Mouse (Mus musculus) hindbrain, embryonic 12.5 days (tissue): Measurements from ENCODE around the gene Ak3. TPM values are rescaled to one million over a fixed set of nuclear protein-coding genes. Genes with fewer than 3 reads are reported as not detected.

Experiments
- ATAC-seq: fragments of 200-750 bp; cut with Nextera tagmentation; 2 replicates; pipeline ENCODE4 v1.8.0; 2017; ENCODE audit warnings: moderate TSS enrichment; ENCODE audit not compliant: low FRiP score
- H3K27ac ChIP-seq: fragments of 300-500 bp; sonication (generic); 2 replicates; pipeline ENCODE4 v1.5.1; 2016; ENCODE audit warnings: mild to moderate bottlenecking
- H3K27me3 ChIP-seq: fragments of 300-500 bp; sonication (generic); 2 replicates; pipeline ENCODE4 v1.6.1; 2016; ENCODE audit warnings: mild to moderate bottlenecking
- H3K36me3 ChIP-seq: fragments of 300-500 bp; sonication (generic); 2 replicates; pipeline ENCODE4 v1.6.1; 2016; ENCODE audit warnings: mild to moderate bottlenecking
- H3K4me1 ChIP-seq: fragments of 300-500 bp; sonication (generic); 2 replicates; pipeline ENCODE4 v1.6.1; 2016
- H3K4me2 ChIP-seq: fragments of 300-500 bp; sonication (generic); replicated peaks from 2 replicates; pipeline ENCODE4 v1.6.1; 2016; ENCODE audit warnings: mild to moderate bottlenecking
- H3K4me3 ChIP-seq: fragments of 300-500 bp; sonication (generic); 2 replicates; pipeline ENCODE4 v1.5.1; 2016; ENCODE audit warnings: mild to moderate bottlenecking
- H3K9ac ChIP-seq: fragments of 300-500 bp; sonication (generic); 2 replicates; pipeline ENCODE4 v1.6.1; 2016; ENCODE audit warnings: mild to moderate bottlenecking, moderate library complexity
- H3K9me3 ChIP-seq: fragments of 300-500 bp; sonication (generic); replicated peaks from 2 replicates; pipeline ENCODE4 v1.6.1; 2016; ENCODE audit warnings: mild to moderate bottlenecking
- WGBS: fragments of 180-500 bp; shearing (Covaris S2); methylation state at CpG from one replicate; pipeline ENCODE4 v1.1.7; 2016; 5-methylcytosine and 5-hydroxymethylcytosine counted together
- polyA plus RNA-seq: library from polyadenylated mRNA; unstranded; fragments of >200 nt; fragmentation: Nextera tagmentation; extraction: Ambion mirVana; gene quantifications from 2 replicates; pipeline ENCODE4 v1.2.1, GENCODE M21; 2016

The Ak3 gene
- polyA plus RNA-seq, 1 experiment from 2014 or later, result 69.3 TPM

- Histone ChIP-seq H3K27ac (no peak overlapping the region), H3K4me1 (no peaks in the 10 kb centered on the region), H3K4me2 (no peak overlapping the region), H3K36me3 (no peaks in the 10 kb centered on the region), H3K9me3 (no peaks in the 10 kb centered on the region), H3K27me3 (no peaks in the 10 kb centered on the region), H3K9ac (no peak overlapping the region), H3K4me3 (no peak overlapping the region)
- no peak for ATAC-seq
- 84% methylated on average over 4 of the region's 4 CpGs for WGBS
Observed at GRCm38 (mm10) chr19:29055469-29055868, 7.7 kb upstream of the Ak3 start.

- H3K9me3 ChIP-seq, result no peaks in the 10 kb centered on the region
- H3K27ac ChIP-seq, result no peak overlapping the region
- H3K27me3 ChIP-seq, result no peaks in the 10 kb centered on the region
- WGBS, result 76% methylated on average over 6 of the region's 6 CpGs
- no peaks in the 10 kb centered on the region for H3K4me1 ChIP-seq
- H3K4me3 ChIP-seq, result no peak overlapping the region
- no peak overlapping the region for H3K9ac ChIP-seq
- ATAC-seq, result no peak
- no peak overlapping the region for H3K4me2 ChIP-seq
- no peaks in the 10 kb centered on the region for H3K36me3 ChIP-seq
Observed at GRCm38 (mm10) chr19:29054594-29054993, 6.8 kb upstream of the Ak3 start.

GRCm38 (mm10) chr19:29052786-29053185 is 5.0 kb upstream of the Ak3 start:
- Histone ChIP-seq H3K4me3 (no peak overlapping the region), H3K27me3 (no peaks in the 10 kb centered on the region), H3K4me2 (no peak overlapping the region), H3K27ac (no peak overlapping the region), H3K4me1 (0 out of 2 replicates have a peak, but pooled peaks cover 3% of the 10 kb centered on the region), H3K36me3 (no peaks in the 10 kb centered on the region), H3K9ac (no peak overlapping the region), H3K9me3 (no peaks in the 10 kb centered on the region)
- ATAC-seq, result no peak
- WGBS, result 90% methylated on average over 12 of the region's 12 CpGs

- Histone ChIP-seq H3K4me3 (no peak overlapping the region), H3K36me3 (no peaks in the 10 kb centered on the region)
Observed at GRCm38 (mm10) chr19:29050186-29050980, 2.6 kb upstream of the Ak3 start.

GRCm38 (mm10) chr19:29049401-29050075 is 1.8 kb upstream of the Ak3 start:
- Histone ChIP-seq H3K36me3 (no peaks in the 10 kb centered on the region), H3K4me1 (peaks cover 11% of the 10 kb centered on the region), H3K27ac (no peak overlapping the region), H3K4me2 (no peak overlapping the region), H3K27me3 (no peaks in the 10 kb centered on the region), H3K9ac (no peak overlapping the region), H3K4me3 (no peak overlapping the region), H3K9me3 (no peaks in the 10 kb centered on the region)
- ATAC-seq, result no peak
- WGBS, result 84% methylated on average over 12 of the region's 12 CpGs

More at GRCm38 (mm10) chr19:29050186-29050980, 2.6 kb upstream of the Ak3 start:
- H3K9ac ChIP-seq, result no peak overlapping the region
- peaks cover 8% of the 10 kb centered on the region for H3K4me1 ChIP-seq
- WGBS, result 78% methylated on average over 9 of the region's 9 CpGs
- no peak overlapping the region for H3K27ac ChIP-seq
- ATAC-seq, result no peak
- H3K9me3 ChIP-seq, result no peaks in the 10 kb centered on the region
- no peaks in the 10 kb centered on the region for H3K27me3 ChIP-seq
- no peak overlapping the region for H3K4me2 ChIP-seq

- Histone ChIP-seq H3K4me2 (peak overlapping the region; percentile 74), H3K27me3 (no peaks in the 10 kb centered on the region), H3K9ac (peak overlapping the region; percentile 81), H3K4me1 (peaks cover 15% of the 10 kb centered on the region), H3K4me3 (peak overlapping the region; percentile 80), H3K36me3 (no peaks in the 10 kb centered on the region), H3K9me3 (no peaks in the 10 kb centered on the region), H3K27ac (no peak overlapping the region; the same call in 1 of the 2 replicates)
- 36% methylated on average over 4 of the region's 4 CpGs for WGBS
- no peak for ATAC-seq
Observed at GRCm38 (mm10) chr19:29046961-29047333, 814 bp downstream of the Ak3 start.

GRCm38 (mm10) chr19:29045956-29046650 is 1.7 kb downstream of the Ak3 start:
- Histone ChIP-seq H3K9me3 (no peaks in the 10 kb centered on the region), H3K9ac (no peak overlapping the region), H3K4me3 (peak overlapping the region; percentile 6), H3K27me3 (no peaks in the 10 kb centered on the region), H3K27ac (no peak overlapping the region), H3K36me3 (no peaks in the 10 kb centered on the region), H3K4me1 (peaks cover 15% of the 10 kb centered on the region), H3K4me2 (peak overlapping the region; percentile 74)
- WGBS, result 55% methylated on average over 15 of the region's 15 CpGs
- ATAC-seq, result no peak

- no peaks in the 10 kb centered on the region for H3K27me3 ChIP-seq
- H3K4me1 ChIP-seq, result peaks cover 15% of the 10 kb centered on the region
- 0 out of 2 replicates have a peak overlapping the region, but pooled peaks have one; percentile 74 for H3K4me2 ChIP-seq
- H3K9ac ChIP-seq, result no peak overlapping the region
- no peak for ATAC-seq
- no peak overlapping the region for H3K27ac ChIP-seq
- WGBS, result 56% methylated on average over 4 of the region's 4 CpGs
- no peak overlapping the region for H3K4me3 ChIP-seq
- no peaks in the 10 kb centered on the region for H3K9me3 ChIP-seq
- no peaks in the 10 kb centered on the region for H3K36me3 ChIP-seq
Observed at GRCm38 (mm10) chr19:29045369-29045768, 2.4 kb downstream of the Ak3 start.

- H3K27me3 ChIP-seq, result no peaks in the 10 kb centered on the region
- peaks cover 3% of the 10 kb centered on the region; the same call in 1 of the 2 replicates for H3K9me3 ChIP-seq
- no peaks in the 10 kb centered on the region for H3K36me3 ChIP-seq
- H3K9ac ChIP-seq, result no peak overlapping the region
- H3K4me2 ChIP-seq, result no peak overlapping the region
- ATAC-seq, result no peak
- H3K27ac ChIP-seq, result no peak overlapping the region
- 38% methylated on average over 9 of the region's 9 CpGs for WGBS
- H3K4me1 ChIP-seq, result peaks cover 15% of the 10 kb centered on the region
- no peak overlapping the region for H3K4me3 ChIP-seq
Observed at GRCm38 (mm10) chr19:29044353-29044768, 3.4 kb downstream of the Ak3 start.

- Histone ChIP-seq H3K4me2 (no peak overlapping the region), H3K27me3 (no peaks in the 10 kb centered on the region), H3K4me3 (no peak overlapping the region), H3K9ac (no peak overlapping the region), H3K27ac (no peak overlapping the region), H3K36me3 (0 out of 2 replicates have a peak, but pooled peaks cover 1% of the 10 kb centered on the region), H3K9me3 (peaks cover 3% of the 10 kb centered on the region; the same call in 1 of the 2 replicates), H3K4me1 (peaks cover 12% of the 10 kb centered on the region)
- ATAC-seq, result no peak
- 91% methylated on average over 9 of the region's 9 CpGs for WGBS
Observed at GRCm38 (mm10) chr19:29042647-29043046, 5.1 kb downstream of the Ak3 start.

- WGBS, result 83% methylated on average over 6 of the region's 6 CpGs
- Histone ChIP-seq H3K9ac (no peak overlapping the region), H3K4me2 (no peak overlapping the region), H3K36me3 (0 out of 2 replicates have a peak, but pooled peaks cover 5% of the 10 kb centered on the region), H3K9me3 (peaks cover 3% of the 10 kb centered on the region; the same call in 1 of the 2 replicates), H3K27ac (no peak overlapping the region), H3K27me3 (no peaks in the 10 kb centered on the region), H3K4me1 (peaks cover 12% of the 10 kb centered on the region), H3K4me3 (no peak overlapping the region)
- no peak for ATAC-seq
Observed at GRCm38 (mm10) chr19:29042143-29042542, 5.6 kb downstream of the Ak3 start.

- WGBS, result 87% methylated on average over 4 of the region's 4 CpGs
- H3K4me2 ChIP-seq, result no peak overlapping the region
- no peak for ATAC-seq
Observed at GRCm38 (mm10) chr19:29040206-29040605, 7.6 kb downstream of the Ak3 start.

More at GRCm38 (mm10) chr19:29040206-29040605, 7.6 kb downstream of the Ak3 start:
- Histone ChIP-seq H3K9ac (no peak overlapping the region), H3K27ac (no peak overlapping the region), H3K4me3 (no peak overlapping the region), H3K9me3 (peaks cover 3% of the 10 kb centered on the region; the same call in 1 of the 2 replicates), H3K36me3 (peaks cover 19% of the 10 kb centered on the region; the same call in 1 of the 2 replicates), H3K27me3 (no peaks in the 10 kb centered on the region), H3K4me1 (peaks cover 6% of the 10 kb centered on the region)
